ENCODE assay signal across 11 mouse cellular contexts in the genomic region with DNA sequence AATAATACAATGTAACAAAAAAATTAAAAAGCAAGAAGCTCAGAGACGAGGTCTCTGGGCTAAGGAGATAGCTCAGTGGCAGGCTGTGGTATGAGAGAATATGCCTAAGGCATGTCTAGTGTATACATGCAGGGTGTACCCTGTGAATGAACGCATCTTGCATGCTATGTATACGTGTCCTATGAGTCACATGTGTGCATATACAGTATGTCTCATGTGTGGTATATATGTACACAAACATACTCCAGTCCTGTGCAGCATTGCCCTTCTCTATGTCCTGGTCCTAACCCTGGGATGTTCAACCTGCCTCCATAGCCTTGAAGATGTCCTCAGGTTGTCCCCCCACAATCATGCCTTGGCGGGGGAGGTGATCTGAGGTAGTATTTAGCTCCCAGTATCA. TPM values are rescaled to one million over a fixed set of nuclear protein-coding genes. Genes with fewer than 3 reads are reported as not detected.
DNase-seq lines count a peak whose midpoint lies in the region; ATAC-seq and TF ChIP-seq lines count a peak whose summit lies in the region.
"Had no signal": no experiment of that assay in that cellular context is flagged by ENCODE, and none has a peak within 500 bp of the region (broad histone marks: within the 10 kb centered on the region; RNA-seq: fewer than 3 reads in every experiment).

No protein-coding gene starts in this region.

- 59% methylated on average over 4 of the region's 4 CpGs for WGBS in forebrain, postnatal 0 days
- WGBS in forebrain, embryonic 12.5 days = 61% methylated on average over 4 of the region's 4 CpGs
- WGBS in kidney, embryonic 14.5 days = 60% methylated on average over 4 of the region's 4 CpGs
- 64% methylated on average over 4 of the region's 4 CpGs for WGBS in midbrain, embryonic 16.5 days
- WGBS in midbrain, postnatal 0 days = 63% methylated on average over 4 of the region's 4 CpGs

- H3K4me2 ChIP-seq in forebrain, postnatal 0 days (ENCODE audit: low read depth) = no peak overlapping the region
- no peak overlapping the region for H3K4me2 ChIP-seq in forebrain, embryonic 12.5 days
- no peak overlapping the region for H3K4me2 ChIP-seq in kidney, embryonic 14.5 days (replicated peaks; ENCODE audit: low read depth, low read length)
- no peak overlapping the region for H3K4me2 ChIP-seq in midbrain, embryonic 16.5 days (ENCODE audit: low read length)
- H3K4me2 ChIP-seq in midbrain, postnatal 0 days (ENCODE audit: low read depth, low read length, poor library complexity, severe bottlenecking) = no peak overlapping the region
- H3K4me2 ChIP-seq: liver, embryonic 15.5 days; midbrain, embryonic 12.5 days had no signal

- peaks cover 31% of the 10 kb centered on the region for H3K36me3 ChIP-seq in forebrain, postnatal 0 days (ENCODE audit: insufficient read depth)
- no peaks in the 10 kb centered on the region; the same call in 1 of the 2 replicates for H3K36me3 ChIP-seq in forebrain, embryonic 12.5 days (replicated peaks)
- H3K36me3 ChIP-seq in kidney, embryonic 14.5 days (ENCODE audit: control insufficient read depth, insufficient read depth, low read length) = peaks cover 55% of the 10 kb centered on the region
- peaks cover 3% of the 10 kb centered on the region; the same call in 1 of the 2 replicates for H3K36me3 ChIP-seq in midbrain, embryonic 16.5 days (ENCODE audit: control insufficient read depth, insufficient read depth, low read length)
- peaks cover 6% of the 10 kb centered on the region; the same call in 1 of the 2 replicates for H3K36me3 ChIP-seq in midbrain, postnatal 0 days (ENCODE audit: insufficient read depth, low read length)
- H3K36me3 ChIP-seq: midbrain, embryonic 12.5 days had no signal

- H3K9ac ChIP-seq in forebrain, postnatal 0 days = no peak overlapping the region
- no peak overlapping the region for H3K9ac ChIP-seq in forebrain, embryonic 12.5 days
- H3K9ac ChIP-seq in kidney, embryonic 14.5 days (ENCODE audit: low read depth, low read length) = no peak overlapping the region
- no peak overlapping the region for H3K9ac ChIP-seq in midbrain, embryonic 16.5 days (ENCODE audit: low read depth, low read length)
- H3K9ac ChIP-seq in midbrain, postnatal 0 days (replicated peaks; ENCODE audit: low read length, poor library complexity, severe bottlenecking) = no peak overlapping the region
- H3K9ac ChIP-seq: liver, embryonic 15.5 days; midbrain, embryonic 12.5 days had no signal

- no peaks in the 10 kb centered on the region for H3K27me3 ChIP-seq in forebrain, postnatal 0 days (ENCODE audit: insufficient read depth, low read length)
- H3K27me3 ChIP-seq in forebrain, embryonic 12.5 days = no peaks in the 10 kb centered on the region
- no peaks in the 10 kb centered on the region for H3K27me3 ChIP-seq in kidney, embryonic 14.5 days (ENCODE audit: control insufficient read depth, insufficient read depth, low read length)
- no peaks in the 10 kb centered on the region for H3K27me3 ChIP-seq in midbrain, embryonic 16.5 days (ENCODE audit: control insufficient read depth, insufficient read depth, low read depth, low read length)
- no peaks in the 10 kb centered on the region for H3K27me3 ChIP-seq in midbrain, postnatal 0 days (ENCODE audit: insufficient read depth, low read length)
- H3K27me3 ChIP-seq: liver, embryonic 15.5 days; midbrain, embryonic 12.5 days had no signal

- H3K4me1 ChIP-seq in forebrain, postnatal 0 days (ENCODE audit: insufficient read depth) = no peaks in the 10 kb centered on the region
- H3K4me1 ChIP-seq in forebrain, embryonic 12.5 days = no peaks in the 10 kb centered on the region
- no peaks in the 10 kb centered on the region for H3K4me1 ChIP-seq in kidney, embryonic 14.5 days (ENCODE audit: control insufficient read depth, insufficient read depth, low read length)
- H3K4me1 ChIP-seq in midbrain, embryonic 16.5 days (ENCODE audit: control insufficient read depth, insufficient read depth, low read length) = no peaks in the 10 kb centered on the region
- H3K4me1 ChIP-seq in midbrain, postnatal 0 days (ENCODE audit: insufficient read depth, low read length) = no peaks in the 10 kb centered on the region
- H3K4me1 ChIP-seq: midbrain, embryonic 12.5 days had no signal

- H3K4me3 ChIP-seq in forebrain, postnatal 0 days (ENCODE audit: low read depth, low read length) = no peak overlapping the region
- H3K4me3 ChIP-seq in forebrain, embryonic 12.5 days (replicated peaks) = no peak overlapping the region
- no peak overlapping the region for H3K4me3 ChIP-seq in kidney, embryonic 14.5 days (ENCODE audit: low read length)
- no peak overlapping the region for H3K4me3 ChIP-seq in midbrain, embryonic 16.5 days (ENCODE audit: low read depth, low read length)
- H3K4me3 ChIP-seq in midbrain, postnatal 0 days (ENCODE audit: low read depth, low read length) = no peak overlapping the region
- H3K4me3 ChIP-seq: heart, adult 2 months; liver, embryonic 15.5 days; midbrain, embryonic 12.5 days had no signal

- H3K9me3 ChIP-seq in forebrain, postnatal 0 days (ENCODE audit: low read length) = no peaks in the 10 kb centered on the region
- H3K9me3 ChIP-seq in forebrain, embryonic 12.5 days = no peaks in the 10 kb centered on the region
- no peaks in the 10 kb centered on the region for H3K9me3 ChIP-seq in kidney, embryonic 14.5 days (ENCODE audit: control insufficient read depth, low read length)
- H3K9me3 ChIP-seq in midbrain, embryonic 16.5 days (replicated peaks; ENCODE audit: control insufficient read depth, low read length, poor library complexity, severe bottlenecking) = no peaks in the 10 kb centered on the region
- H3K9me3 ChIP-seq in midbrain, postnatal 0 days (ENCODE audit: low read length) = no peaks in the 10 kb centered on the region
- H3K9me3 ChIP-seq: liver, embryonic 15.5 days; midbrain, embryonic 12.5 days had no signal

- no peak for DNase-seq in forebrain, postnatal 0 days
- DNase-seq in kidney, postnatal 4 days = no peak
- DNase-seq in midbrain, postnatal 0 days (ENCODE audit: low spot score) = no peak
- no peak for DNase-seq in adrenal gland, postnatal 36 days

- TF ChIP-seq CTCF in forebrain, postnatal 0 days (IDR thresholded peaks at IDR 0.05; ENCODE audit: low read depth) = no peak
- TF ChIP-seq CTCF in midbrain, postnatal 0 days (IDR thresholded peaks at IDR 0.05) = no peak

- peak; percentile 43 for ATAC-seq in forebrain, postnatal 0 days
- no peak for ATAC-seq in forebrain, embryonic 12.5 days (ENCODE audit: low FRiP score)
- peak; percentile 48; the same call in 1 of the 2 replicates for ATAC-seq in kidney, embryonic 14.5 days (ENCODE audit: low FRiP score, low TSS enrichment)
- peak; percentile 51; the same call in 1 of the 2 replicates for ATAC-seq in midbrain, embryonic 16.5 days
- no peak for ATAC-seq in midbrain, postnatal 0 days (ENCODE audit: low FRiP score)

- H3K27ac ChIP-seq in forebrain, postnatal 0 days (ENCODE audit: low read depth, low read length) = no peak overlapping the region
- no peak overlapping the region for H3K27ac ChIP-seq in forebrain, embryonic 12.5 days
- H3K27ac ChIP-seq in kidney, embryonic 14.5 days (ENCODE audit: low read depth, low read length) = no peak overlapping the region
- H3K27ac ChIP-seq in midbrain, embryonic 16.5 days (ENCODE audit: low read length) = no peak overlapping the region
- H3K27ac ChIP-seq in midbrain, postnatal 0 days (ENCODE audit: low read depth, low read length) = no peak overlapping the region
- H3K27ac ChIP-seq: heart, adult 2 months; liver, embryonic 15.5 days; macrophage; midbrain, embryonic 12.5 days had no signal

RNA-seq across cellular contexts. Expression of a gene that starts 21.9 kb away (rescaled TPM):
- total RNA-seq in forebrain, postnatal 0 days (2014; rRNA removed) = 9.8 and 14.9 TPM in 2 replicates
- polyA plus RNA-seq in forebrain, postnatal 0 days (2015; fragmentation: Nextera tagmentation; extraction: Ambion mirVana) = 13.0 and 16.6 TPM in 2 replicates
- 9.8 and 12.1 TPM in 2 replicates for polyA plus RNA-seq in forebrain, embryonic 12.5 days (2016; fragmentation: Nextera tagmentation; extraction: Ambion mirVana)
- polyA plus RNA-seq in kidney, embryonic 14.5 days (2014; fragmentation: Nextera tagmentation; extraction: Ambion mirVana) = 12.3 and 14.8 TPM in 2 replicates
- 16.4 and 17.4 TPM in 2 replicates for polyA plus RNA-seq in midbrain, embryonic 16.5 days (2015; fragmentation: Nextera tagmentation; extraction: Ambion mirVana)
- 19.2 and 20.9 TPM in 2 replicates for total RNA-seq in midbrain, postnatal 0 days (2014; rRNA removed)
- polyA plus RNA-seq in midbrain, postnatal 0 days (2015; fragmentation: Nextera tagmentation; extraction: Ambion mirVana) = 17.0 and 17.2 TPM in 2 replicates
- 10 to 100 TPM; 66.4 to 76.0 TPM for total RNA-seq in adrenal gland, postnatal 36 days (2021)

RNA-seq across cellular contexts. Expression of a gene that starts 48.7 kb away (rescaled TPM):
- 52.3 and 57.2 TPM in 2 replicates for total RNA-seq in forebrain, postnatal 0 days (2014; rRNA removed)
- 40.5 and 50.2 TPM in 2 replicates for polyA plus RNA-seq in forebrain, postnatal 0 days (2015; fragmentation: Nextera tagmentation; extraction: Ambion mirVana)
- 46.6 and 59.1 TPM in 2 replicates for polyA plus RNA-seq in forebrain, embryonic 12.5 days (2016; fragmentation: Nextera tagmentation; extraction: Ambion mirVana)
- polyA plus RNA-seq in kidney, embryonic 14.5 days (2014; fragmentation: Nextera tagmentation; extraction: Ambion mirVana) = 125 and 174 TPM in 2 replicates
- polyA plus RNA-seq in midbrain, embryonic 16.5 days (2015; fragmentation: Nextera tagmentation; extraction: Ambion mirVana) = 36.3 and 37.0 TPM in 2 replicates
- 48.2 and 51.5 TPM in 2 replicates for total RNA-seq in midbrain, postnatal 0 days (2014; rRNA removed)
- polyA plus RNA-seq in midbrain, postnatal 0 days (2015; fragmentation: Nextera tagmentation; extraction: Ambion mirVana) = 37.6 and 39.3 TPM in 2 replicates
- 100 to 1,000 TPM; 114 to 115 TPM for total RNA-seq in adrenal gland, postnatal 36 days (2021)

Comparison
In these comparisons a context has a peak if more than half of its experiments do, and no peak if none do; other contexts are left out.
1. ATAC-seq: peak in forebrain, postnatal 0 days (single experiment), kidney, embryonic 14.5 days (single experiment) and midbrain, embryonic 16.5 days (single experiment); none in forebrain, embryonic 12.5 days (single experiment) and midbrain, postnatal 0 days (single experiment).